Mouse (Mus musculus) myocyte (in vitro differentiated cells): ENCODE data around the gene Gm21897. TPM values are rescaled to one million over a fixed set of nuclear protein-coding genes. Genes with fewer than 3 reads are reported as not detected.

ENCODE experiments used
- H3K27me3 ChIP-seq: one replicate; pipeline ENCODE4 v1.6.1; 2011; ENCODE audit not compliant: control insufficient read depth, insufficient read depth, insufficient read length
- H3K36me3 ChIP-seq: one replicate; pipeline ENCODE4 v1.6.1; 2011; ENCODE audit not compliant: control insufficient read depth, insufficient read depth
- H3K4me2 ChIP-seq: one replicate; pipeline ENCODE4 v1.6.1; 2011; ENCODE audit warnings: low read depth, control low read depth
- H3K4me3 ChIP-seq: one replicate; pipeline ENCODE4 v1.5.1; 2011; ENCODE audit warnings: mild to moderate bottlenecking, control low read depth, moderate library complexity
- H3K79me2 ChIP-seq: one replicate; pipeline ENCODE4 v1.6.1; 2011; ENCODE audit not compliant: control insufficient read depth, insufficient read depth
- H3ac ChIP-seq: one replicate; pipeline ENCODE4 v1.6.1; 2011; ENCODE audit not compliant: control insufficient read depth, insufficient read length
- CEBPB ChIP-seq: IDR thresholded peaks from 2 replicates; pipeline ENCODE4 v1.6.1; 2011; ENCODE audit warnings: mild to moderate bottlenecking, moderate library complexity; ENCODE audit not compliant: poor library complexity, insufficient read depth, severe bottlenecking
- E2F4 ChIP-seq: IDR thresholded peaks from one replicate; pipeline ENCODE4 v1.6.1; 2011; ENCODE audit warnings: mild to moderate bottlenecking, control low read depth, moderate library complexity; ENCODE audit not compliant: insufficient read depth
- MAX ChIP-seq: IDR thresholded peaks from one replicate; pipeline ENCODE4 v1.6.1; 2011; ENCODE audit warnings: low read depth, mild to moderate bottlenecking, control low read depth
- MYOD1 ChIP-seq, 3 experiments: IDR thresholded peaks; one replicate each; pipeline ENCODE4 v1.6.1; 2011; ENCODE audit warnings: control low read depth in 2 of 3, low read depth in 2 of 3, mild to moderate bottlenecking in 2 of 3, moderate library complexity in 1 of 3; ENCODE audit not compliant: insufficient read length in 2 of 3, control insufficient read depth in 1 of 3
- MYOG ChIP-seq, 3 experiments: IDR thresholded peaks; one replicate each; pipeline ENCODE4 v1.6.1; 2011; ENCODE audit warnings: control low read depth in 2 of 3, low read depth in 2 of 3, mild to moderate bottlenecking in 2 of 3; ENCODE audit not compliant: insufficient read length in 2 of 3, control insufficient read depth in 1 of 3, insufficient read depth in 1 of 3
- POLR2A ChIP-seq: IDR thresholded peaks from one replicate; pipeline ENCODE4 v1.6.1; 2011; ENCODE audit warnings: low read depth, mild to moderate bottlenecking, control low read depth, moderate library complexity; ENCODE audit not compliant: insufficient read length
- POLR2AphosphoS2 ChIP-seq: IDR thresholded peaks from one replicate; pipeline ENCODE4 v1.6.1; 2011; ENCODE audit warnings: low read depth, control low read depth; ENCODE audit not compliant: insufficient read length
- REST ChIP-seq: IDR thresholded peaks from one replicate; pipeline ENCODE4 v1.6.1; 2011; ENCODE audit warnings: mild to moderate bottlenecking, control low read depth, moderate library complexity; ENCODE audit not compliant: insufficient read depth, insufficient read length
- SRF ChIP-seq: IDR thresholded peaks from one replicate; pipeline ENCODE4 v1.6.1; 2011; ENCODE audit warnings: low read depth; ENCODE audit not compliant: control insufficient read depth, insufficient read length
- TCF12 ChIP-seq: IDR thresholded peaks from one replicate; pipeline ENCODE4 v1.6.1; 2011; ENCODE audit warnings: mild to moderate bottlenecking, control low read depth; ENCODE audit not compliant: poor library complexity, insufficient read depth, severe bottlenecking
- TCF3 ChIP-seq: IDR thresholded peaks from one replicate; pipeline ENCODE4 v1.6.1; 2011; ENCODE audit warnings: low read depth, control low read depth; ENCODE audit not compliant: insufficient read length
- USF1 ChIP-seq: IDR thresholded peaks from one replicate; pipeline ENCODE4 v1.6.1; 2011; ENCODE audit warnings: low read depth, mild to moderate bottlenecking, control low read depth, moderate library complexity
- polyA plus RNA-seq: library from polyadenylated mRNA; unstranded; fragments of >200 nt; fragmentation: generic; extraction: Trizol; gene quantifications from one replicate; pipeline ENCODE4 v1.2.1, GENCODE M21; 2012; ENCODE audit warnings: missing spikeins

Gene Gm21897
- polyA plus RNA-seq, 1 experiment: not detected

DNA sequence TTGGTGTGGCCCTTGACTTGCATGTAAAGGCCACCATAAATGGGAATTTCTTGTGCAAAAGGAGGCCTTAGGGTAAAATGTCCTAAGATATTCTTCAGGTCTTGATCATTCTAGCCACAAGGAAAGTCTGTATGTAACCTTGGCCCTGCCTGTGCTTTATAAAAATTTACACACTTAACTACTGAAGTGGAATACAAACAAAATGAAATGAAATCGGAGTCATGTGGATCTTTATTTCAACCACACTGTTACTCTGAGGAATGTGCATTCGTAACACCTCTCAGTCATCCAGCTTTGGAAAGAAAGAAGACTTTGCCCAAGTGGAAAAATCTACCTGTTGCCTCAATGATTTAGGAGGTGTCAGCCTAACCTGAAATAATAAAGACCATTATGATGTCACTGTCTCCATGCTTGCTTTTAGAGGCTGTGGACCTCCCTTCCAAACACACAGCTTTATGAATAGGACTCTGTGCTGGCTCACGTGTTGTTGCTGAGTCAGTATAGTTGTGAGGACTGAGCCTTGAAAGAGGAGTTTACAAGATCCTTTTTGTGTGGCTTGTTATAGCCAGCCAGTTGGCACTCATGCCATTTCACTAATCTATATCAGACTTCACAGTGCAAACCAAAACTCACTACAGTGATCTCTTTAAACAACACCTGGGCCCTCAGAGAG lies 42.0 kb downstream of the Gm21897 start:
- no peak for TF ChIP-seq USF1
- no peak for TF ChIP-seq MAX
- TF ChIP-seq SRF: no peak
- TF ChIP-seq MYOG (IDR thresholded peaks at IDR 0.05; ENCODE audit: control insufficient read depth in 1 of 3, insufficient read depth in 1 of 3, insufficient read length in 2 of 3, low read depth in 2 of 3): no peak
- TF ChIP-seq POLR2A: no peak
- no peak for TF ChIP-seq POLR2AphosphoS2
- TF ChIP-seq MYOD1 (IDR thresholded peaks at IDR 0.05; ENCODE audit: control insufficient read depth in 1 of 3, insufficient read length in 2 of 3, low read depth in 2 of 3): no peak
- no peak for TF ChIP-seq TCF12
- no peak for TF ChIP-seq E2F4
- no peak for TF ChIP-seq REST
- TF ChIP-seq TCF3: no peak
- no peak for TF ChIP-seq CEBPB
- Histone ChIP-seq H3K79me2 (no peaks in the 10 kb centered on the region), H3K4me2 (no peak overlapping the region), H3ac (no peak overlapping the region), H3K36me3 (no peaks in the 10 kb centered on the region), H3K27me3 (no peaks in the 10 kb centered on the region), H3K4me3 (no peak overlapping the region)

DNA sequence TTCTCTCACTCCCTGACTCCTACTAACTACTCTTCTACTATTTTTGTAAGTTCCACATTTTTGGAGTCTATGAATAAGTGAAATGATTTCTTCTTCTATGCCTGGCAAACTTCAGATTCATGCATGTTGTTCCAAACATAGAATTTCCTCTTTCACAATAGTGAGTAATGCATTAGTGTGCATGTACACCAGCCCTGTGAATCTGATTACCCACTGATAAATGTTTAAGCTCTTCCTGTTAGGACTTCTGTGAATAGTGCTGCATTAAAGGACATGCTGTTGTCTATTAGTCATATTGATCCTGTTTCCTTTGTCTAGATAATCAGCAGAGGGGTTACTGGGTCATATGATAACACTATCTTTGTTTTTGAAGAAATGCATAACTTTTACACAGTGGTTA lies 43.6 kb downstream of the Gm21897 start:
- no peaks in the 10 kb centered on the region for H3K36me3 ChIP-seq
- H3K27me3 ChIP-seq: no peaks in the 10 kb centered on the region
- no peak for TF ChIP-seq POLR2A

More for the DNA sequence above, 43.6 kb downstream of the Gm21897 start:
- no peak overlapping the region for H3K4me3 ChIP-seq
- H3ac ChIP-seq: no peak overlapping the region
- H3K4me2 ChIP-seq: no peak overlapping the region
- H3K79me2 ChIP-seq: no peaks in the 10 kb centered on the region
